In genomic region chr7:105474771-105475315, GRCm38 (mm10) we compare ENCODE assay signal across 22 mouse cellular contexts. TPM values are rescaled to one million over a fixed set of nuclear protein-coding genes. Genes with fewer than 3 reads are reported as not detected.
A peak's percentile ranks its signal among the peaks of the same experiment; 100 is the strongest.
DNase-seq lines count a peak whose midpoint lies in the region; ATAC-seq and TF ChIP-seq lines count a peak whose summit lies in the region.
"Had no signal": no experiment of that assay in that cellular context is flagged by ENCODE, and none has a peak within 500 bp of the region (broad histone marks: within the 10 kb centered on the region; RNA-seq: fewer than 3 reads in every experiment).

No protein-coding gene starts in this region.

- no peak overlapping the region for H3ac ChIP-seq in myocyte (ENCODE audit: control insufficient read depth, insufficient read length)

- no peak for ATAC-seq in heart, embryonic 16.5 days (replicated peaks; ENCODE audit: extremely low read depth, insufficient read depth, low FRiP score)
- ATAC-seq: forebrain, embryonic 16.5 days; hindbrain, embryonic 16.5 days; inflammation-experienced regulatory T-cells, adult 6 months; intestine, postnatal 0 days had no signal

- no peak for DNase-seq in gastrocnemius, adult 2 months
- no peak for DNase-seq in gastrocnemius, postnatal 4 days (ENCODE audit: low spot score in 2 of 2)
- no peak for DNase-seq in heart, adult 18-20 months
- peak; percentile 27 for DNase-seq in NIH3T3 (ENCODE audit: low read depth)
- DNase-seq in cerebellum, postnatal 36 days = no peak
- DNase-seq: cerebellum, adult 11 months; cerebellum, adult 8-10 months; cerebellum, postnatal 14 days; gastrocnemius, postnatal 14 days had no signal

- no peak overlapping the region for H3K4me2 ChIP-seq in heart, embryonic 16.5 days (ENCODE audit: low read depth, low read length)
- H3K4me2 ChIP-seq in myocyte (ENCODE audit: low read depth) = peak overlapping the region; percentile 28
- H3K4me2 ChIP-seq: embryonic facial prominence, embryonic 12.5 days; forebrain, embryonic 12.5 days; heart, embryonic 13.5 days; hindbrain, embryonic 12.5 days had no signal

- no peaks in the 10 kb centered on the region for H3K79me2 ChIP-seq in myocyte (ENCODE audit: control insufficient read depth, insufficient read depth)

- H3K4me3 ChIP-seq in gastrocnemius, adult 2 months = no peak overlapping the region
- no peak overlapping the region for H3K4me3 ChIP-seq in heart, embryonic 16.5 days (ENCODE audit: low read length)
- no peak overlapping the region for H3K4me3 ChIP-seq in myocyte
- H3K4me3 ChIP-seq: embryonic facial prominence, embryonic 12.5 days; forebrain, embryonic 12.5 days; heart, embryonic 13.5 days; hindbrain, embryonic 12.5 days had no signal

- WGBS in heart, embryonic 16.5 days = 79% methylated on average over 4 of the region's 4 CpGs

- peaks cover 13% of the 10 kb centered on the region for H3K4me1 ChIP-seq in heart, embryonic 16.5 days (ENCODE audit: control insufficient read depth, insufficient read depth, low read length)
- H3K4me1 ChIP-seq: embryonic facial prominence, embryonic 12.5 days had no signal

- intact Hi-C loops in gastrocnemius, adult 2 months (cut with DNase I) = loop anchor here (5.0 kb wide), 1 partner anchor 42 kb away; no protein-coding TSS in a partner anchor

- peak overlapping the region; percentile 43 for H3K27ac ChIP-seq in gastrocnemius, adult 2 months
- H3K27ac ChIP-seq in heart, embryonic 16.5 days (ENCODE audit: low read length) = peak overlapping the region; percentile 10; the same call in 1 of the 2 replicates
- H3K27ac ChIP-seq: embryonic facial prominence, embryonic 12.5 days; forebrain, embryonic 12.5 days; hindbrain, embryonic 12.5 days had no signal

- H3K9me3 ChIP-seq in heart, embryonic 16.5 days (replicated peaks; ENCODE audit: control insufficient read depth, low read length) = no peaks in the 10 kb centered on the region
- H3K9me3 ChIP-seq: embryonic facial prominence, embryonic 12.5 days; forebrain, embryonic 12.5 days; heart, embryonic 13.5 days; hindbrain, embryonic 12.5 days had no signal

- no peak overlapping the region for H3K9ac ChIP-seq in heart, embryonic 16.5 days (ENCODE audit: low read length)
- H3K9ac ChIP-seq: embryonic facial prominence, embryonic 12.5 days; forebrain, embryonic 12.5 days; heart, embryonic 13.5 days; hindbrain, embryonic 12.5 days had no signal

- no peak for TF ChIP-seq CTCF in gastrocnemius, adult 2 months (IDR thresholded peaks at IDR 0.05)

- H3K27me3 ChIP-seq in heart, embryonic 16.5 days (ENCODE audit: control insufficient read depth, insufficient read depth, low read length) = no peaks in the 10 kb centered on the region
- no peaks in the 10 kb centered on the region for H3K27me3 ChIP-seq in myocyte (ENCODE audit: control insufficient read depth, insufficient read depth, insufficient read length)
- H3K27me3 ChIP-seq: embryonic facial prominence, embryonic 12.5 days; forebrain, embryonic 12.5 days; heart, embryonic 13.5 days; hindbrain, embryonic 12.5 days had no signal

- no peaks in the 10 kb centered on the region for H3K36me3 ChIP-seq in heart, embryonic 16.5 days (ENCODE audit: control insufficient read depth, insufficient read depth)
- H3K36me3 ChIP-seq in myocyte (ENCODE audit: control insufficient read depth, insufficient read depth) = no peaks in the 10 kb centered on the region
- H3K36me3 ChIP-seq: embryonic facial prominence, embryonic 12.5 days; forebrain, embryonic 12.5 days; heart, embryonic 13.5 days; hindbrain, embryonic 12.5 days had no signal

- TF ChIP-seq POLR2A in myocyte (IDR thresholded peaks at IDR 0.05; ENCODE audit: insufficient read length, low read depth) = no peak

TF ChIP-seq in myocyte, 11 proteins besides CTCF, POLR2A, EP300 and RAD21:
- no peak for TF ChIP-seq USF1 (IDR thresholded peaks at IDR 0.05; ENCODE audit: low read depth)
- no peak for TF ChIP-seq TCF3 (IDR thresholded peaks at IDR 0.05; ENCODE audit: insufficient read length, low read depth)
- TF ChIP-seq MYOD1 (IDR thresholded peaks at IDR 0.05; ENCODE audit: control insufficient read depth in 1 of 3, insufficient read length in 2 of 3, low read depth in 2 of 3) = no peak
- no peak for TF ChIP-seq SRF (IDR thresholded peaks at IDR 0.05; ENCODE audit: control insufficient read depth, insufficient read length, low read depth)
- TF ChIP-seq MYOG (IDR thresholded peaks at IDR 0.05; ENCODE audit: control insufficient read depth in 1 of 3, insufficient read depth in 1 of 3, insufficient read length in 2 of 3, low read depth in 2 of 3) = no peak
- TF ChIP-seq CEBPB (IDR thresholded peaks at IDR 0.05; ENCODE audit: insufficient read depth, poor library complexity, severe bottlenecking) = no peak
- no peak for TF ChIP-seq E2F4 (IDR thresholded peaks at IDR 0.05; ENCODE audit: insufficient read depth)
- no peak for TF ChIP-seq TCF12 (IDR thresholded peaks at IDR 0.05; ENCODE audit: insufficient read depth, poor library complexity, severe bottlenecking)
- TF ChIP-seq POLR2AphosphoS2 (IDR thresholded peaks at IDR 0.05; ENCODE audit: insufficient read length, low read depth) = no peak
- no peak for TF ChIP-seq MAX (IDR thresholded peaks at IDR 0.05; ENCODE audit: low read depth)
- no peak for TF ChIP-seq REST (IDR thresholded peaks at IDR 0.05; ENCODE audit: insufficient read depth, insufficient read length)
TF ChIP-seq in myocyte: peak in this region for 0.

RNA-seq across cellular contexts. Expression of gene Cavin3, which starts 7.3 kb away (rescaled TPM):
- total RNA-seq in gastrocnemius, adult 2 months (2021) = 10 to 100 TPM in 1 of 2 experiments, 1 to 10 TPM in 1; 7.6 to 12.7 TPM
- total RNA-seq in gastrocnemius, postnatal 4 days (2021) = 10 to 100 TPM; 63.8 to 65.3 TPM
- 97.4 and 97.5 TPM in 2 replicates for polyA plus RNA-seq in heart, embryonic 16.5 days (2015; fragmentation: Nextera tagmentation; extraction: Ambion mirVana)
- total RNA-seq in heart, adult 18-20 months (2021) = 10 to 100 TPM; 20.0 to 20.7 TPM
- 88.4 TPM for polyA plus RNA-seq in myocyte (2012; fragmentation: generic; extraction: Trizol)
- polyA plus RNA-seq: inflammation-experienced regulatory T-cells, adult 6 months had no signal

RNA-seq across cellular contexts. Expression of gene Cckbr, which starts 49.3 kb away (rescaled TPM):
- not detected for total RNA-seq in gastrocnemius, adult 2 months (2021)
- not detected for total RNA-seq in gastrocnemius, postnatal 4 days (2021)
- polyA plus RNA-seq in heart, embryonic 16.5 days (2015; fragmentation: Nextera tagmentation; extraction: Ambion mirVana) = not detected in 2 replicates
- total RNA-seq in heart, adult 18-20 months (2021) = not detected
- polyA plus RNA-seq in myocyte (2012; fragmentation: generic; extraction: Trizol) = not detected
- total RNA-seq: adrenal gland, postnatal 36 days; gastrocnemius, postnatal 14 days; granulocyte monocyte progenitor cell, adult 5-6 weeks; heart, postnatal 4 days had no signal
- polyA plus RNA-seq: inflammation-experienced regulatory T-cells, adult 6 months had no signal
